9 mouse cellular contexts compared by ENCODE assay signal in the genomic region with DNA sequence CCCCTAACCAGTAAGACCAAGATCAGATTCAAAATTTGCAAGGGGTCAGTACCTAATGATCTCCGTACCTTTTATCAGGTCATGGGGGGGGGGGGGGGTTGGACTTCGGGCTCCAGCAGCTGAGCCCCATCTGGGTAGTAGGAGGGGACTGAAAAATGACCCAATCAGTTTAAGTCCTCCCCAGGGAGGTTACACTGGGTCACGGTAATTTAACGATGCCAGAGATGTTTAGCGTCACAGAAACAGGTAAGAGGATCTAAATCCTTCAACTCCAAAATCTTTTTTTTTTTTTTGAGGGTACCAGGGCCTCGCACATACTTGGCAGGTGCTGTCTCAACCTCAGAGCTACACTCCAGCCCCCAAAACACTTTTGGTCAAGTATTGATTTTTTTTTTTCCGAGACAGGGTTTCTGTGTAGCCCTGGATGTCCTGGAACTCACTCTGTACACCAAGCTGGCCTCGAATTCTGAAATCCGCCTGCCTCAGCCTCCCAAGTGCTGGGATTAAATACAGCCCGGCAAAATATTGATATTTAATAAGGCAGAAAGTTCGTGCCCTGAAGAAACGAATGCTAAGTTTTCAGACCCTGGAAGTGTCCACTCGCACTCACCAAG. TPM values are rescaled to one million over a fixed set of nuclear protein-coding genes. Genes with fewer than 3 reads are reported as not detected.
A peak's percentile ranks its signal among the peaks of the same experiment; 100 is the strongest.
DNase-seq lines count a peak whose midpoint lies in the region; ATAC-seq and TF ChIP-seq lines count a peak whose summit lies in the region.
"Had no signal": no experiment of that assay in that cellular context is flagged by ENCODE, and none has a peak within 500 bp of the region (broad histone marks: within the 10 kb centered on the region; RNA-seq: fewer than 3 reads in every experiment).

No protein-coding gene starts in this region.

- peak; percentile 56 for ATAC-seq in hindbrain, postnatal 0 days

- peak overlapping the region; percentile 72 for H3K27ac ChIP-seq in liver, adult 2 months (replicated peaks; ENCODE audit: insufficient read depth, low read depth, low read length)
- peak overlapping the region; percentile 94 for H3K27ac ChIP-seq in embryonic facial prominence, embryonic 10.5 days (replicated peaks)
- peak overlapping the region; percentile 68 for H3K27ac ChIP-seq in hindbrain, postnatal 0 days

- peaks cover 4% of the 10 kb centered on the region; the same call in 1 of the 2 replicates for H3K36me3 ChIP-seq in liver, adult 2 months (ENCODE audit: control insufficient read depth, insufficient read depth, low read length)
- peaks cover 29% of the 10 kb centered on the region for H3K36me3 ChIP-seq in embryonic facial prominence, embryonic 10.5 days (replicated peaks)
- no peaks in the 10 kb centered on the region for H3K36me3 ChIP-seq in hindbrain, postnatal 0 days (ENCODE audit: insufficient read depth, low read length)
- peaks cover 17% of the 10 kb centered on the region for H3K36me3 ChIP-seq in myocyte (ENCODE audit: control insufficient read depth, insufficient read depth)

- H3K4me3 ChIP-seq in liver, adult 2 months (ENCODE audit: insufficient read depth, low read depth, low read length): peak overlapping the region; percentile 37
- H3K4me3 ChIP-seq in embryonic facial prominence, embryonic 10.5 days: peak overlapping the region; percentile 89
- peak overlapping the region; percentile 99 for H3K4me3 ChIP-seq in hindbrain, postnatal 0 days (ENCODE audit: low read length)
- peak overlapping the region; percentile 90 for H3K4me3 ChIP-seq in myocyte

- H3K27me3 ChIP-seq in liver, adult 2 months (ENCODE audit: control insufficient read depth, insufficient read depth, low read length): no peaks in the 10 kb centered on the region
- H3K27me3 ChIP-seq in embryonic facial prominence, embryonic 10.5 days (replicated peaks; ENCODE audit: low read depth, poor library complexity, severe bottlenecking): 0 out of 2 replicates have a peak, but pooled peaks cover 1% of the 10 kb centered on the region
- no peaks in the 10 kb centered on the region for H3K27me3 ChIP-seq in hindbrain, postnatal 0 days (ENCODE audit: insufficient read depth, low read length)
- no peaks in the 10 kb centered on the region for H3K27me3 ChIP-seq in myocyte (ENCODE audit: control insufficient read depth, insufficient read depth, insufficient read length)

- TF ChIP-seq POLR2A in liver, adult 2 months (IDR thresholded peaks at IDR 0.05; ENCODE audit: extremely low read depth, insufficient read depth, low read length): no peak
- no peak for TF ChIP-seq POLR2A in myocyte (IDR thresholded peaks at IDR 0.05; ENCODE audit: insufficient read length, low read depth)

- H3K9ac ChIP-seq in liver, adult 2 months (ENCODE audit: low read depth, low read length): peak overlapping the region; percentile 39
- 0 out of 2 replicates have a peak overlapping the region, but pooled peaks have one; percentile 37 for H3K9ac ChIP-seq in hindbrain, postnatal 0 days (replicated peaks; ENCODE audit: low read length)

- peak; percentile 71 for DNase-seq in liver, adult 2 months (ENCODE audit: extremely low read depth, low read depth, low spot score)
- DNase-seq in liver: no peak
- DNase-seq in embryonic facial prominence, embryonic 10.5 days (ENCODE audit: low spot score): no peak
- DNase-seq in hindbrain, postnatal 0 days (ENCODE audit: low spot score): no peak
- DNase-seq in T-cell, adult 2 months (ENCODE audit: low spot score): no peak
- DNase-seq in kidney, postnatal 25 days: no peak
- DNase-seq in cerebellum, postnatal 14 days: no peak

- H3K79me2 ChIP-seq in liver, adult 2 months (ENCODE audit: control insufficient read depth, insufficient read depth, low read length): peaks cover 28% of the 10 kb centered on the region
- peaks cover 54% of the 10 kb centered on the region for H3K79me2 ChIP-seq in myocyte (ENCODE audit: control insufficient read depth, insufficient read depth)

- H3ac ChIP-seq in myocyte (ENCODE audit: control insufficient read depth, insufficient read length): peak overlapping the region; percentile 74

- no peaks in the 10 kb centered on the region for H3K9me3 ChIP-seq in embryonic facial prominence, embryonic 10.5 days
- no peaks in the 10 kb centered on the region for H3K9me3 ChIP-seq in hindbrain, postnatal 0 days (ENCODE audit: low read length)

- H3K4me1 ChIP-seq in liver, adult 2 months (ENCODE audit: control insufficient read depth, insufficient read depth, low read length): peaks cover 18% of the 10 kb centered on the region
- peaks cover 21% of the 10 kb centered on the region for H3K4me1 ChIP-seq in embryonic facial prominence, embryonic 10.5 days
- H3K4me1 ChIP-seq in hindbrain, postnatal 0 days (ENCODE audit: insufficient read depth, low read length): peaks cover 7% of the 10 kb centered on the region

- 7% methylated on average over 13 of the region's 13 CpGs for WGBS in liver, adult 2 months
- WGBS in embryonic facial prominence, embryonic 10.5 days: 29% methylated on average over 13 of the region's 13 CpGs
- 26% methylated on average over 13 of the region's 13 CpGs for WGBS in hindbrain, postnatal 0 days

- no peak for TF ChIP-seq CTCF in liver, adult 2 months (IDR thresholded peaks at IDR 0.05; ENCODE audit: low read depth, low read length)
- TF ChIP-seq CTCF in hindbrain, postnatal 0 days (IDR thresholded peaks at IDR 0.05; ENCODE audit: low read depth): no peak

- peak overlapping the region; percentile 51 for H3K4me2 ChIP-seq in hindbrain, postnatal 0 days (ENCODE audit: low read depth, low read length)
- peak overlapping the region; percentile 85 for H3K4me2 ChIP-seq in myocyte (ENCODE audit: low read depth)

TF ChIP-seq in myocyte, 11 proteins besides CTCF, POLR2A, EP300 and RAD21:
- no peak for TF ChIP-seq CEBPB (IDR thresholded peaks at IDR 0.05; ENCODE audit: insufficient read depth, poor library complexity, severe bottlenecking)
- no peak for TF ChIP-seq POLR2AphosphoS2 (IDR thresholded peaks at IDR 0.05; ENCODE audit: insufficient read length, low read depth)
- TF ChIP-seq REST (IDR thresholded peaks at IDR 0.05; ENCODE audit: insufficient read depth, insufficient read length): no peak
- no peak for TF ChIP-seq MYOD1 (IDR thresholded peaks at IDR 0.05; ENCODE audit: control insufficient read depth in 1 of 3, insufficient read length in 2 of 3, low read depth in 2 of 3)
- TF ChIP-seq MYOG (IDR thresholded peaks at IDR 0.05; ENCODE audit: control insufficient read depth in 1 of 3, insufficient read depth in 1 of 3, insufficient read length in 2 of 3, low read depth in 2 of 3): no peak
- TF ChIP-seq TCF12 (IDR thresholded peaks at IDR 0.05; ENCODE audit: insufficient read depth, poor library complexity, severe bottlenecking): no peak
- no peak for TF ChIP-seq TCF3 (IDR thresholded peaks at IDR 0.05; ENCODE audit: insufficient read length, low read depth)
- no peak for TF ChIP-seq MAX (IDR thresholded peaks at IDR 0.05; ENCODE audit: low read depth)
- TF ChIP-seq E2F4 (IDR thresholded peaks at IDR 0.05; ENCODE audit: insufficient read depth): no peak
- TF ChIP-seq SRF (IDR thresholded peaks at IDR 0.05; ENCODE audit: control insufficient read depth, insufficient read length, low read depth): no peak
- no peak for TF ChIP-seq USF1 (IDR thresholded peaks at IDR 0.05; ENCODE audit: low read depth)

RNA-seq across cellular contexts. Expression of gene Zc3h18, which starts 0.6 kb away (rescaled TPM):
- 10.9 and 14.0 TPM in 2 replicates for total RNA-seq in liver, adult 2 months (2014; rRNA removed)
- polyA plus RNA-seq in liver, adult 2 months (2012; rRNA removed): 18.3 and 22.3 TPM in 2 replicates
- 81.8 and 82.5 TPM in 2 replicates for polyA plus RNA-seq in embryonic facial prominence, embryonic 10.5 days (2016; fragmentation: Nextera tagmentation; extraction: Ambion mirVana)
- total RNA-seq in hindbrain, postnatal 0 days (2014; rRNA removed): 24.4 and 25.6 TPM in 2 replicates
- 25.2 and 25.3 TPM in 2 replicates for polyA plus RNA-seq in hindbrain, postnatal 0 days (2015; fragmentation: Nextera tagmentation; extraction: Ambion mirVana)
- 28.8 TPM for polyA plus RNA-seq in myocyte (2012; fragmentation: generic; extraction: Trizol)

RNA-seq across cellular contexts. Expression of gene Trhr2, which starts 15.3 kb away (rescaled TPM):
- not detected in 2 replicates for total RNA-seq in liver, adult 2 months (2014; rRNA removed)
- not detected in 2 replicates for polyA plus RNA-seq in liver, adult 2 months (2012; rRNA removed)
- polyA plus RNA-seq in embryonic facial prominence, embryonic 10.5 days (2016; fragmentation: Nextera tagmentation; extraction: Ambion mirVana): not detected in 2 replicates
- 2.0 and 3.2 TPM in 2 replicates for total RNA-seq in hindbrain, postnatal 0 days (2014; rRNA removed)
- 0.45 and 0.57 TPM in 2 replicates for polyA plus RNA-seq in hindbrain, postnatal 0 days (2015; fragmentation: Nextera tagmentation; extraction: Ambion mirVana)
- polyA plus RNA-seq in myocyte (2012; fragmentation: generic; extraction: Trizol): not detected

RNA-seq across cellular contexts. Expression of gene Il17c, which starts 46.0 kb away (rescaled TPM):
- not detected in 2 replicates for total RNA-seq in liver, adult 2 months (2014; rRNA removed)
- polyA plus RNA-seq in liver, adult 2 months (2012; rRNA removed): not detected in 2 replicates
- polyA plus RNA-seq in embryonic facial prominence, embryonic 10.5 days (2016; fragmentation: Nextera tagmentation; extraction: Ambion mirVana): 0.29 TPM in 1 of 2 replicates, not detected in the other
- 0.52 TPM in 1 of 2 replicates, not detected in the other for total RNA-seq in hindbrain, postnatal 0 days (2014; rRNA removed)
- polyA plus RNA-seq in hindbrain, postnatal 0 days (2015; fragmentation: Nextera tagmentation; extraction: Ambion mirVana): 0.21 TPM in 1 of 2 replicates, not detected in the other
- not detected for polyA plus RNA-seq in myocyte (2012; fragmentation: generic; extraction: Trizol)
- total RNA-seq: layer of hippocampus, postnatal 25 days had no signal

RNA-seq across cellular contexts. Expression of gene Cyba, which starts 56.9 kb away (rescaled TPM):
- total RNA-seq in liver, adult 2 months (2014; rRNA removed): 13.9 and 23.4 TPM in 2 replicates
- polyA plus RNA-seq in liver, adult 2 months (2012; rRNA removed): 24.4 and 34.2 TPM in 2 replicates
- polyA plus RNA-seq in embryonic facial prominence, embryonic 10.5 days (2016; fragmentation: Nextera tagmentation; extraction: Ambion mirVana): 60.2 and 62.6 TPM in 2 replicates
- total RNA-seq in hindbrain, postnatal 0 days (2014; rRNA removed): 19.6 and 30.6 TPM in 2 replicates
- polyA plus RNA-seq in hindbrain, postnatal 0 days (2015; fragmentation: Nextera tagmentation; extraction: Ambion mirVana): 44.0 and 46.2 TPM in 2 replicates
- polyA plus RNA-seq in myocyte (2012; fragmentation: generic; extraction: Trizol): not detected

Comparison
In these comparisons a context has a peak if more than half of its experiments do, and no peak if none do; other contexts are left out.
1. H3K4me3 ChIP-seq: peak in every context shown above with its lines; median percentile 99 in hindbrain, postnatal 0 days; 90 in myocyte; 89 in embryonic facial prominence, embryonic 10.5 days; 37 in liver, adult 2 months.